Mouse (Mus musculus) ovary, adult 18-20 months (tissue): Measurements from ENCODE around the gene Srsf5.

ENCODE experiments used
- DNase-seq: peaks from one replicate; pipeline ENCODE4 v3.0.0; 2022; ENCODE audit warnings: low spot score, mixed read lengths

Srsf5 gene

DNA sequence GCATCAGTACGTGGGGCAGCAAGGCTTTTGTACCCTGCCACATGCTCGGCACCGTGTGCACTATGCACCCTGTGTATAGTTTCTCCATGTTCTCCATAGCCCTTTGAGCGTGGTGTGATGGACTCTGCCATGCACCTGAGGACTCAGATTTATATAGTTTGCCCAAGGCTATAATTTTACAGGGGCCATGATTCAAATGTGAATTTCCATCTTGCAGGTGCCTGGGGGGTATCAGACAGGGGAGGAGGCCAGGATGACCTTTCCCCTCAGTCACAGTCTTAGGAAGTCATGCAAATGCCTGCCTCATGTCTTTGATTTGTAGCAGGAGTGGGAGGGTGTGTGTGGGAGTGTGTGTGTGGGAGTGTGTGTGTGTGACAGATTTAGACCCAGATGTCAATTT, 52.3 kb downstream of the Srsf5 start:
- DNase-seq: no peak

DNA sequence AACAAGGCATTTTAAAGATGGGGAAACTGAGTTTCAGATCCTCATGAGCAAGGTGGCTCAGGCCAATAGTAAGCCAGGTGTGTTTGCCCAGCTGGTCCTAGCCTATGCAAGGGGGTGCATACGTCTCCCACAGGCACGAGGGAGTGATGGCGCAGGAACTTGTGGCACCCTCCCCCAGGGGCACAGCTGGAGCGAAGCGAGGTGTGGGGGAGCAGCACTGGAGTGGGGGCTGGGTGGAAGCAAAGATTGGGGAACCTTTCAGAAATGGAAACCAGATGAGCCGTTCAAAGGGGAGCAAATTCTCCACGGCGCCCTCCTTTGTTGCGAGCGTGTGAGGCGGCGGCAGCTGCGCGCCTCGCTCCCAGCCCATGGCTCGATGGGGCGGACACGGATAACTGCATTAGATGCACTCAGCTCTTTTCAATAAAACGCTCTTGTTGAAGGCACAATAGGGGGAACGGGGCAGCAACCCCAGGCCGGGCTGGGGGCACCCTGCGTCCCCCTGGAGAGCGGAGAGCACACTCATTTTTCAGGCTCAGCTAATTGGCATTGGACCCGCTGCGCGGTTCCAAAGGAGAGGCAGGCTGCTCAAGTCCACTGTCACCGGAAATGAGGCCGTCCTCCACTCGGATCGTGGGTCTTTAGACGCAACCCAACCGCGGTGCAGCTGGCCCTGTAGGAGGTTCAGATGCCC, 53.4 kb downstream of the Srsf5 start:
- no peak for DNase-seq
